Mouse (Mus musculus) C2C12 (cell line): Measurements from ENCODE around the gene Os9. TPM values are rescaled to one million over a fixed set of nuclear protein-coding genes. Genes with fewer than 3 reads are reported as not detected.

Source experiments
- H3K27me3 ChIP-seq: one replicate; pipeline ENCODE4 v1.6.1; 2011; ENCODE audit not compliant: control insufficient read depth, insufficient read depth, insufficient read length
- H3K36me3 ChIP-seq: one replicate; pipeline ENCODE4 v1.6.1; 2011; ENCODE audit not compliant: control insufficient read depth, insufficient read depth
- H3K4me3 ChIP-seq: one replicate; pipeline ENCODE4 v1.5.1; 2011; ENCODE audit warnings: mild to moderate bottlenecking, control low read depth; ENCODE audit not compliant: poor library complexity, insufficient read depth, severe bottlenecking
- H3K79me2 ChIP-seq: one replicate; pipeline ENCODE4 v1.6.1; 2011; ENCODE audit not compliant: control insufficient read depth, insufficient read depth
- H3K79me3 ChIP-seq: one replicate; pipeline ENCODE4 v1.6.1; 2011; ENCODE audit warnings: low read depth, control low read depth
- H3ac ChIP-seq: one replicate; pipeline ENCODE3; 2011; ENCODE audit warnings: low read depth; ENCODE audit not compliant: control insufficient read depth, insufficient read length
- CEBPB ChIP-seq: IDR thresholded peaks from one replicate; pipeline ENCODE4 v1.6.1; 2011; ENCODE audit warnings: low read depth, mild to moderate bottlenecking, control low read depth, moderate library complexity
- CTCF ChIP-seq: IDR thresholded peaks from one replicate; pipeline ENCODE4 v1.5.1; 2011; ENCODE audit not compliant: control insufficient read depth, insufficient read depth, insufficient read length
- FOSL1 ChIP-seq: IDR thresholded peaks from one replicate; pipeline ENCODE4 v1.8.0; 2011; ENCODE audit warnings: mild to moderate bottlenecking, low read length; ENCODE audit not compliant: poor library complexity, insufficient read depth, severe bottlenecking
- MAX ChIP-seq: IDR thresholded peaks from one replicate; pipeline ENCODE4 v1.6.1; 2011; ENCODE audit warnings: mild to moderate bottlenecking, control low read depth
- MYOD1 ChIP-seq: IDR thresholded peaks from one replicate; pipeline ENCODE4 v1.6.1; 2011; ENCODE audit warnings: low read depth; ENCODE audit not compliant: control insufficient read depth, insufficient read length
- MYOG ChIP-seq: IDR thresholded peaks from one replicate; pipeline ENCODE4 v1.6.1; 2011; ENCODE audit not compliant: control insufficient read depth, insufficient read length; ENCODE audit errors: extremely low read depth
- USF1 ChIP-seq: IDR thresholded peaks from one replicate; pipeline ENCODE4 v1.6.1; 2011; ENCODE audit warnings: low read depth, mild to moderate bottlenecking, control low read depth, moderate library complexity
- polyA plus RNA-seq: library from polyadenylated mRNA; unstranded; fragments of >200 nt; fragmentation: generic; extraction: Trizol; gene quantifications from one replicate; pipeline ENCODE4 v1.2.1, GENCODE M21; 2012; ENCODE audit warnings: missing spikeins

Gene Os9
- polyA plus RNA-seq, 1 experiment, result 35.6 TPM

DNA sequence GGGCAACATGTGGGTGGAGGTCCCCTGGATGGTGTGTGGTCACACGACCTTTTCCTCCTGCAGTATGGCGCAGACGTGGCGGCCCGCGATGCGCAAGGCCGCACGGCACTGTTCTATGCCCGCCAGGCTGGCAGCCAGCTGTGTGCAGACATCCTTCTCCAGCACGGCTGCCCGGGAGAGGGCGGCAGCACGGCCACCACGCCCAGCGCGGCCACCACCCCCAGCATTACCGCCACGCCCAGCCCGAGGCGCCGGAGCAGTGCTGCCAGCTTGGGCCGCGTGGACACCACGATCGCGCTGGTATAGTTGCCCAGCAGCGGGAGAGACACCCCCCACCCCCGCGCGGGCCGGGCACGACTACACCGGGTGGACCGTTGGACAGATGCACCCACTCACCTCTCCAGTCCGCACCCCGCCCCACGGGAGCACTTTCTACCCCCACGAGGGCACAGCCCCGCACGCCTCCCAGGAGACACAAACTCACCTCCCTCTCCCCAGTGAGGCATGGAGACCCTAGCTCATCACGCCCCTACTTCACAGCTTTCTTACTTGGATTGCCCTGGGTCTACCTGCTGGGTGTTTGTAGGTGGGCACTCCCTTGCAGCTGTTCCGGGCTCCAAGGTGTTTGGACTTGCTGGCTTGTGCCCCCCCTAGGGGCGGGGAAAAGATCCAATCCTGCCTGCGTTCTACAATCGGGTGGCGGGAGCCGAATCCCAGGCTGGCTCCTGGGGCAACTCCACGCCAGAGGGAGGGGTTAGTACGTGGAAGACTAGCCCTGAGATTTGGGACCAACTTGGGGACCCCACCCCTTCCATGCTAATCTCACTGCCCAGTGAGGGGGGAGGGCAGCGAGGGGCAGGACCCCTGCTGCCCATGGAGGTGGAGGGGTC lies 29.2 kb downstream of the Os9 start:
- TF ChIP-seq CTCF (peak; percentile 50), MAX (peak; percentile 47), USF1 (no peak)
- no peaks in the 10 kb centered on the region for H3K27me3 ChIP-seq

DNA sequence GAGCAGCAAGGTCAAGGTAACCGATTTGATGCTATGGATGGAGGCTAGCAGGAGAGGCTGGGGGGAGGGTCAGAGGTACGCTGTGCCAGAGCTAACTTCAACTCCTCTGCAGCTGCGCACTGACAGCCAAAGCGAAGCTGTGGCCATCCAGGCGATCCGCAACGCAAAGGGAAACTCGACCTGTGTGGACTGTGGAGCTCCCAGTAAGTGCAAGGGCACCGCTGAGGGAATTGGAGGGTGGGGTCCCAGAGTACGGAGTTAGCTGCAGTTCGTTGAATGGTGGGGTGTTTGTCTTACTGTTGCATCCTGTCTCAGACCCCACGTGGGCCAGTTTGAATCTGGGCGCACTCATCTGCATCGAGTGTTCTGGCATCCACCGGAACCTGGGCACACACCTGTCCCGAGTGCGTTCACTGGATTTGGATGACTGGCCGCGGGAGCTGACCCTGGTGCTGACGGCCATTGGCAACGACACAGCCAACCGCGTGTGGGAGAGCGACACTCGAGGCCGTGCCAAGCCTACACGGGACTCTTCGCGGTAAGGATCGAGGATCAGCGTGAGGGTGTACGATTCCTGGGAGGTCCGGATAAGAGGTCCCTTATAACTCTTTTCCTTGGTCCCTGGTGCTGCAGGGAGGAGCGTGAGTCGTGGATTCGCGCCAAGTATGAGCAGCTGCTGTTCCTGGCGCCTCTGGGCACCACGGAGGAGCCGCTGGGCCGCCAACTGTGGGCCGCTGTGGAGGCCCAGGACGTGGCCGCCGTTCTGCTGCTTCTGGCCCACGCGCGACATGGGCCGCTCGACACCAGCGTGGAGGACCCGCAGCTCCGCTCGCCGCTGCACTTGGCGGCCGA lies 30.1 kb downstream of the Os9 start:
- Histone ChIP-seq H3K36me3 (no peaks in the 10 kb centered on the region), H3K4me3 (peak overlapping the region; percentile 6), H3K79me3 (no peaks in the 10 kb centered on the region), H3K79me2 (no peaks in the 10 kb centered on the region), H3K27me3 (no peaks in the 10 kb centered on the region), H3ac (peak overlapping the region; percentile 42)
- peak; percentile 34 for TF ChIP-seq MYOD1
- peak; percentile 83 for TF ChIP-seq MAX
- TF ChIP-seq USF1, result no peak

More for the DNA sequence above, 29.2 kb downstream of the Os9 start:
- H3K79me3 ChIP-seq, result no peaks in the 10 kb centered on the region
- no peak overlapping the region for H3K4me3 ChIP-seq
- no peaks in the 10 kb centered on the region for H3K79me2 ChIP-seq
- H3ac ChIP-seq, result peak overlapping the region; percentile 42
- H3K36me3 ChIP-seq, result no peaks in the 10 kb centered on the region

DNA sequence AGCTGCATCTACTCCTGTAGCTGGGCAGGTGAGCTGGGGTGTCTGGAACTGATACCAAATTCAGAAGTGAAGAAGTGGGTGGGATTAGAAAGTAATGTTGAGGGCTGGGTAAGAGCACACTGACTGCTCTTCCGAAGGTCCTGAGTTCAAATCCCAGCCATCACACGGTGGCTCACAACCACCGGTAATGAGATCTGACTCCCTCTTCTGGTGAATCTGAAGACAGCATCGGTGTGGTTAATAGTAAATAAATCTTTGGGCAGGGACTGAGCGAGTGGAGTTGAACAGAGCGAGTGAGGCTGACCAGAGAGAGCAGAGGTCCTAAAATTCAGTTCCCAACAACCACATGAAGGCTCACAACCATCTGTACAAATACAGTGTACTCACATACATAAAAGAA lies 35.3 kb downstream of the Os9 start:
- Histone ChIP-seq H3K4me3 (no peak overlapping the region), H3K27me3 (no peaks in the 10 kb centered on the region), H3K79me2 (no peaks in the 10 kb centered on the region), H3K79me3 (no peaks in the 10 kb centered on the region), H3ac (no peak overlapping the region), H3K36me3 (no peaks in the 10 kb centered on the region)
- TF ChIP-seq FOSL1 (no peak), MAX (no peak), MYOG (no peak), CTCF (no peak), MYOD1 (no peak), USF1 (no peak), CEBPB (no peak)

DNA sequence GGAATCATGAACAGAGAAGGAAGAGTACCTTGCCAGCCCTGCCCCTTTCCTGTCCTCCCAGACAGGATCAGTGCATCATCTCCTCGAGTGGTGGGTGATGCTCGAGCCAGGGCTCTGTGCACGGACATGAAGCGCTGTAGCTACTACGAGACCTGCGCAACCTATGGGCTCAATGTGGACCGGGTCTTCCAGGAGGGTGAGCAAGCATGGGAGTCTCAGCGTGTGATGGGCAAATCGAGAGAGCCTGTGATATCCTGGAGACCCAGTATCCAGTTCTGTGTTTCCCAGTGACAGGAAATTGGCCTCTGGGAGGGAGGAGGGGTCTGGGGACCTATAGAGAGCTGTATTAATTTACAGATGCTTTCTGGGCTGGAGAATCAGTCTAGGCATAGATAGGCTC lies 35.9 kb downstream of the Os9 start:
- Histone ChIP-seq H3K79me2 (no peaks in the 10 kb centered on the region), H3K79me3 (no peaks in the 10 kb centered on the region), H3K4me3 (no peak overlapping the region), H3K36me3 (no peaks in the 10 kb centered on the region), H3ac (no peak overlapping the region), H3K27me3 (peaks cover 3% of the 10 kb centered on the region)
- TF ChIP-seq FOSL1, result no peak
- TF ChIP-seq CTCF, result no peak
- no peak for TF ChIP-seq MAX
- no peak for TF ChIP-seq MYOG
- no peak for TF ChIP-seq CEBPB
- TF ChIP-seq USF1, result no peak
- no peak for TF ChIP-seq MYOD1

DNA sequence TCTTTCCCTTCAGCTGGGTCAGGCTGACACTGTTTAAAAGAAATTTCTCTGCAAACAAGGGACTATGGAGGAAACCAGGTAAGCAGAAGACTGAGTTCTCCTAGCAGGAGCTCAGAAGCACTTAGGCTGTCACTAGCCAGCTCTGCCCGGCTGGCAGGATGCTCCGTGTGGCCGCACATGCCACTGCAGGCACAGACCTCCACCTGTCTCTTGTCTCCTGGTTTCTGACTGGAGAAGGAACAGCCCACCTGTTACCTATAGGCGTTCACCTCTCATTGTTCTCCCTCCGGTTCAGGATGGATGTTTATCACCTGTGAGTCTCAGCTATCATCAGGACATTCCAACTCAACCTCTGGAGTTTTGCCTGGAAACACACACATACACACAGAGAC lies 37.0 kb downstream of the Os9 start:
- H3K79me2 ChIP-seq, result no peaks in the 10 kb centered on the region
- no peaks in the 10 kb centered on the region for H3K36me3 ChIP-seq
- TF ChIP-seq CTCF, result no peak
- TF ChIP-seq MYOG, result no peak
- TF ChIP-seq FOSL1, result no peak
- TF ChIP-seq USF1, result no peak
- no peak for TF ChIP-seq MYOD1
- no peak for TF ChIP-seq MAX
- no peak for TF ChIP-seq CEBPB
- no peak overlapping the region for H3ac ChIP-seq
- peaks cover 4% of the 10 kb centered on the region for H3K27me3 ChIP-seq
- H3K4me3 ChIP-seq, result no peak overlapping the region
- H3K79me3 ChIP-seq, result no peaks in the 10 kb centered on the region
